In the genomic region with DNA sequence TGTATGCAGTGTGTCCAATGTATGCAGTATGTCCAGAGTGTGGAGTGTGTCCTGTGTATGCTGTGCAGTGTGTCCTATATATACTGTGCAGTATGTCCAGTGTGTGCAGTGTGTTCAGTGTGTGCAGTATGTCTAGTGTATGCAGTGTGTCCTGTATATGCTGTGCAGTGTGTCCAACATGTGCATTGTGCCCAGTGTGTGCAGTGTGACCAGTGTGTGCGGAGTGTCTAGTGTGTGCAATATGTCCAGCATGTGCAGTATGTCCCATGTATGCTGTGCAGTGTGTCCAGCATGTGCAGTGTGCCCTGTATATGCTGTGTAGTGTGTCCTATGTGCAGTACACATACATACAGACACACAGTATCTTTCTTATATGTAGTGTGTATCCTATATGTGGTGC, we compare ENCODE assay signal across 25 mouse cellular contexts.
DNase-seq lines count a peak whose midpoint lies in the region; ATAC-seq lines count a peak whose summit lies in the region.
"Had no signal": no experiment of that assay in that cellular context is flagged by ENCODE, and none has a peak within 500 bp of the region (broad histone marks: within the 10 kb centered on the region; RNA-seq: fewer than 3 reads in every experiment).

No protein-coding gene starts in this region.

- no peak overlapping the region for H3K4me2 ChIP-seq in midbrain, embryonic 13.5 days (replicated peaks)
- H3K4me2 ChIP-seq in midbrain, embryonic 15.5 days = no peak overlapping the region
- H3K4me2 ChIP-seq in embryonic facial prominence, embryonic 13.5 days = no peak overlapping the region
- H3K4me2 ChIP-seq: liver, embryonic 11.5 days; neural tube, embryonic 12.5 days had no signal

- no peaks in the 10 kb centered on the region for H3K4me1 ChIP-seq in midbrain, embryonic 13.5 days (replicated peaks)
- H3K4me1 ChIP-seq in midbrain, embryonic 15.5 days = no peaks in the 10 kb centered on the region
- no peaks in the 10 kb centered on the region for H3K4me1 ChIP-seq in embryonic facial prominence, embryonic 13.5 days
- H3K4me1 ChIP-seq: neural tube, embryonic 12.5 days had no signal

- H3K4me3 ChIP-seq in midbrain, embryonic 13.5 days (replicated peaks) = no peak overlapping the region
- H3K4me3 ChIP-seq in midbrain, embryonic 15.5 days = no peak overlapping the region
- no peak overlapping the region for H3K4me3 ChIP-seq in embryonic facial prominence, embryonic 13.5 days
- H3K4me3 ChIP-seq: erythroblast, embryonic 14.5 days; gastrocnemius, adult 2 months; midbrain, embryonic 10.5 days; myocyte; neural tube, embryonic 12.5 days had no signal

- H3K27ac ChIP-seq in midbrain, embryonic 13.5 days = no peak overlapping the region
- H3K27ac ChIP-seq in midbrain, embryonic 15.5 days = no peak overlapping the region
- no peak overlapping the region for H3K27ac ChIP-seq in embryonic facial prominence, embryonic 13.5 days
- H3K27ac ChIP-seq: macrophage; midbrain, embryonic 10.5 days; neural tube, embryonic 12.5 days had no signal

- WGBS in midbrain, embryonic 13.5 days = 96% methylated on average over 1 of the region's 1 CpGs
- 100% methylated on average over 1 of the region's 1 CpGs for WGBS in midbrain, embryonic 15.5 days
- WGBS in embryonic facial prominence, embryonic 13.5 days = 97% methylated on average over 1 of the region's 1 CpGs

- ATAC-seq in midbrain, embryonic 13.5 days = peak; percentile 20; the same call in 1 of the 2 replicates
- ATAC-seq in midbrain, embryonic 15.5 days (replicated peaks) = no peak
- 0 out of 2 replicates have a peak, but pooled peaks have one; percentile 33 for ATAC-seq in embryonic facial prominence, embryonic 13.5 days (ENCODE audit: insufficient number of reproducible peaks, insufficient read depth, low FRiP score, low TSS enrichment, low read depth)
- ATAC-seq: forebrain, embryonic 16.5 days; hindbrain, embryonic 16.5 days; liver, postnatal 0 days had no signal

- no peaks in the 10 kb centered on the region for H3K27me3 ChIP-seq in midbrain, embryonic 13.5 days
- no peaks in the 10 kb centered on the region for H3K27me3 ChIP-seq in midbrain, embryonic 15.5 days (replicated peaks)
- H3K27me3 ChIP-seq in embryonic facial prominence, embryonic 13.5 days = no peaks in the 10 kb centered on the region
- H3K27me3 ChIP-seq: neural tube, embryonic 12.5 days had no signal

- H3K9ac ChIP-seq in midbrain, embryonic 13.5 days (replicated peaks) = no peak overlapping the region
- H3K9ac ChIP-seq in midbrain, embryonic 15.5 days = no peak overlapping the region
- H3K9ac ChIP-seq in embryonic facial prominence, embryonic 13.5 days = no peak overlapping the region
- H3K9ac ChIP-seq: liver, postnatal 0 days; neural tube, embryonic 12.5 days had no signal

- DNase-seq in kidney, adult 18-20 months = peak; percentile 1
- no peak for DNase-seq in kidney, adult 11 months
- no peak for DNase-seq in urinary bladder, postnatal 36 days (ENCODE audit: low spot score in 2 of 2)
- no peak for DNase-seq in urinary bladder, postnatal 25 days (ENCODE audit: low spot score)
- DNase-seq: adrenal gland, postnatal 25 days; cerebellum, adult 2 months; gastrocnemius, adult 2 months; heart, postnatal 14 days; kidney, adult 9 months; kidney, postnatal 14 days; layer of hippocampus, adult 9-11 months; liver, postnatal 0 days; right cerebral cortex, adult 18-20 months; spleen, adult 18-20 months had no signal

- no peaks in the 10 kb centered on the region for H3K9me3 ChIP-seq in midbrain, embryonic 13.5 days
- H3K9me3 ChIP-seq in midbrain, embryonic 15.5 days = no peaks in the 10 kb centered on the region
- no peaks in the 10 kb centered on the region for H3K9me3 ChIP-seq in embryonic facial prominence, embryonic 13.5 days
- H3K9me3 ChIP-seq: midbrain, embryonic 10.5 days; neural tube, embryonic 12.5 days had no signal

- H3K36me3 ChIP-seq in midbrain, embryonic 13.5 days = no peaks in the 10 kb centered on the region
- H3K36me3 ChIP-seq in midbrain, embryonic 15.5 days (replicated peaks) = no peaks in the 10 kb centered on the region
- no peaks in the 10 kb centered on the region for H3K36me3 ChIP-seq in embryonic facial prominence, embryonic 13.5 days
- H3K36me3 ChIP-seq: midbrain, embryonic 10.5 days; neural tube, embryonic 12.5 days had no signal
